8 mouse cellular contexts compared by ENCODE assay signal in genomic region chr7:127511808-127512230, GRCm38 (mm10). TPM values are rescaled to one million over a fixed set of nuclear protein-coding genes. Genes with fewer than 3 reads are reported as not detected.
DNase-seq lines count a peak whose midpoint lies in the region; ATAC-seq lines count a peak whose summit lies in the region.

Srcap (plus strand) TSS chr7:127511983.

- H3K36me3 ChIP-seq in embryonic facial prominence, embryonic 15.5 days = peaks cover 14% of the 10 kb centered on the region
- peaks cover 23% of the 10 kb centered on the region for H3K36me3 ChIP-seq in kidney, embryonic 14.5 days (ENCODE audit: control insufficient read depth, insufficient read depth, low read length)
- H3K36me3 ChIP-seq in limb, embryonic 15.5 days = peaks cover 19% of the 10 kb centered on the region
- H3K36me3 ChIP-seq in splenic B cell, adult 2 months (ENCODE audit: control insufficient read depth, insufficient read depth, low read length, poor library complexity, severe bottlenecking) = peaks cover 9% of the 10 kb centered on the region; the same call in 1 of the 2 replicates

- peak within 1 kb of the TSS; percentile 99 for H3K27ac ChIP-seq in embryonic facial prominence, embryonic 15.5 days (replicated peaks)
- peak within 1 kb of the TSS; percentile 98 for H3K27ac ChIP-seq in kidney, embryonic 14.5 days (ENCODE audit: low read depth, low read length)
- peak within 1 kb of the TSS; percentile 99 for H3K27ac ChIP-seq in limb, embryonic 15.5 days

- H3K4me1 ChIP-seq in embryonic facial prominence, embryonic 15.5 days = peaks cover 14% of the 10 kb centered on the region
- peaks cover 10% of the 10 kb centered on the region for H3K4me1 ChIP-seq in kidney, embryonic 14.5 days (ENCODE audit: control insufficient read depth, insufficient read depth, low read length)
- H3K4me1 ChIP-seq in limb, embryonic 15.5 days = peaks cover 14% of the 10 kb centered on the region

- peak within 1 kb of the TSS; percentile 80 for H3K9ac ChIP-seq in embryonic facial prominence, embryonic 15.5 days
- H3K9ac ChIP-seq in kidney, embryonic 14.5 days (ENCODE audit: low read depth, low read length) = peak within 1 kb of the TSS; percentile 96
- H3K9ac ChIP-seq in limb, embryonic 15.5 days = peak within 1 kb of the TSS; percentile 87

- H3K27me3 ChIP-seq in embryonic facial prominence, embryonic 15.5 days = no peaks in the 10 kb centered on the region
- H3K27me3 ChIP-seq in kidney, embryonic 14.5 days (ENCODE audit: control insufficient read depth, insufficient read depth, low read length) = no peaks in the 10 kb centered on the region
- H3K27me3 ChIP-seq in limb, embryonic 15.5 days = no peaks in the 10 kb centered on the region
- H3K27me3 ChIP-seq in splenic B cell, adult 2 months (ENCODE audit: control insufficient read depth, insufficient read depth, low read length, poor library complexity, severe bottlenecking) = no peaks in the 10 kb centered on the region

- H3K4me3 ChIP-seq in embryonic facial prominence, embryonic 15.5 days (replicated peaks) = peak within 1 kb of the TSS; percentile 88
- H3K4me3 ChIP-seq in kidney, embryonic 14.5 days (ENCODE audit: low read length) = peak within 1 kb of the TSS; percentile 92
- H3K4me3 ChIP-seq in limb, embryonic 15.5 days = peak within 1 kb of the TSS; percentile 82

- ATAC-seq in embryonic facial prominence, embryonic 15.5 days (ENCODE audit: insufficient number of reproducible peaks, low FRiP score, low TSS enrichment, low read depth) = peak; percentile 96
- peak; percentile 97 for ATAC-seq in kidney, embryonic 14.5 days (ENCODE audit: low FRiP score, low TSS enrichment)
- ATAC-seq in limb, embryonic 15.5 days (ENCODE audit: insufficient number of reproducible peaks, low FRiP score, low TSS enrichment, low read depth) = peak; percentile 97

- H3K4me2 ChIP-seq in embryonic facial prominence, embryonic 15.5 days (replicated peaks) = peak within 1 kb of the TSS; percentile 60
- H3K4me2 ChIP-seq in kidney, embryonic 14.5 days (replicated peaks; ENCODE audit: low read depth, low read length) = peak within 1 kb of the TSS; percentile 40
- peak within 1 kb of the TSS; percentile 56 for H3K4me2 ChIP-seq in limb, embryonic 15.5 days

- no peaks in the 10 kb centered on the region for H3K9me3 ChIP-seq in embryonic facial prominence, embryonic 15.5 days (replicated peaks)
- no peaks in the 10 kb centered on the region for H3K9me3 ChIP-seq in kidney, embryonic 14.5 days (ENCODE audit: control insufficient read depth, low read length)
- no peaks in the 10 kb centered on the region for H3K9me3 ChIP-seq in limb, embryonic 15.5 days

- WGBS in embryonic facial prominence, embryonic 15.5 days = under 1% methylated on average over 37 of the region's 37 CpGs
- WGBS in kidney, embryonic 14.5 days = 1% methylated on average over 37 of the region's 37 CpGs
- under 1% methylated on average over 37 of the region's 37 CpGs for WGBS in limb, embryonic 15.5 days

- peak; percentile 99 for DNase-seq in 416B (ENCODE audit: low read depth)
- DNase-seq in adrenal gland, postnatal 4 days (ENCODE audit: low spot score in 2 of 2) = peak; percentile 74 to 87
- DNase-seq in heart, adult 8-10 months (ENCODE audit: low spot score) = peak; percentile 96
- peak; percentile 89 to 91 for DNase-seq in monocyte, adult 2 months (ENCODE audit: low read depth in 1 of 2, low spot score in 2 of 2)
- DNase-seq in splenic B cell, adult 2 months (ENCODE audit: low read depth, low spot score) = peak; percentile 98

RNA-seq across cellular contexts. Expression of gene Srcap, which starts in this region (rescaled TPM):
- 100 to 1,000 TPM; 111 to 118 TPM for total RNA-seq in adrenal gland, postnatal 4 days (2021)
- 48.6 and 52.4 TPM in 2 replicates for polyA plus RNA-seq in embryonic facial prominence, embryonic 15.5 days (2015; fragmentation: Nextera tagmentation; extraction: Ambion mirVana)
- 10 to 100 TPM; 51.8 to 60.5 (median 55.2) TPM for total RNA-seq in heart, adult 8-10 months (2022)
- polyA plus RNA-seq in kidney, embryonic 14.5 days (2014; fragmentation: Nextera tagmentation; extraction: Ambion mirVana) = 43.0 and 82.3 TPM in 2 replicates
- polyA plus RNA-seq in limb, embryonic 15.5 days (2015; fragmentation: Nextera tagmentation; extraction: Ambion mirVana) = 37.6 and 40.0 TPM in 2 replicates

Comparison
In these comparisons a context has a peak if more than half of its experiments do, and no peak if none do; other contexts are left out.
1. Peak in every context shown above with its lines: DNase-seq, ATAC-seq, H3K4me3 ChIP-seq and H3K27ac ChIP-seq.